Mouse (Mus musculus) liver, embryonic 14.5 days (tissue): Measurements from ENCODE around the gene Nolc1. TPM values are rescaled to one million over a fixed set of nuclear protein-coding genes. Genes with fewer than 3 reads are reported as not detected.

Experiments
- ATAC-seq: fragments of 200-750 bp; cut with Nextera tagmentation; 2 replicates; pipeline ENCODE4 v1.8.0; 2017; ENCODE audit warnings: moderate number of reproducible peaks, mild to moderate bottlenecking, moderate library complexity; ENCODE audit not compliant: insufficient read depth
- DNase-seq, 3 experiments: peaks; one replicate each; pipeline ENCODE4 v3.0.0-alpha.2; 2012 to 2013; ENCODE audit warnings: low read depth in 3 of 3, low spot score in 3 of 3
- H3K27ac ChIP-seq: fragments of 300-500 bp; sonication (generic); 2 replicates; pipeline ENCODE4 v1.5.1; 2014; ENCODE audit warnings: moderate library complexity, mild to moderate bottlenecking, control low read depth, inconsistent platforms
- H3K27me3 ChIP-seq: fragments of 300-500 bp; sonication (generic); 2 replicates; pipeline ENCODE4 v1.6.1; 2014; ENCODE audit warnings: mild to moderate bottlenecking, low read length, moderate library complexity; ENCODE audit not compliant: control insufficient read depth, insufficient read depth
- H3K36me3 ChIP-seq: fragments of 300-500 bp; sonication (generic); replicated peaks from 2 replicates; pipeline ENCODE4 v1.6.1; 2014; ENCODE audit warnings: low read depth; ENCODE audit not compliant: control insufficient read depth, insufficient read depth
- H3K4me1 ChIP-seq, 2 experiments: fragments of 200-500 bp in 1 of 2; fragments of 300-500 bp in 1 of 2; sonication (generic) in 1 of 2; replicated peaks; 2 replicates each; pipeline ENCODE4 v1.6.1; 2012 to 2014; ENCODE audit warnings: antibody characterized with exemption in 1 of 2, inconsistent platforms in 1 of 2, low read length in 1 of 2; ENCODE audit not compliant: control insufficient read depth in 2 of 2, insufficient read depth in 2 of 2
- H3K4me2 ChIP-seq: fragments of 300-500 bp; sonication (generic); 2 replicates; pipeline ENCODE4 v1.6.1; 2014; ENCODE audit warnings: low read depth, mild to moderate bottlenecking, control low read depth, moderate library complexity
- H3K4me3 ChIP-seq, 2 experiments: fragments of 200-500 bp in 1 of 2; fragments of 300-500 bp in 1 of 2; sonication (generic) in 1 of 2; 2 replicates each; pipeline ENCODE4 v1.5.1; 2012 to 2014; ENCODE audit warnings: low read depth in 2 of 2, low read length in 2 of 2, mild to moderate bottlenecking in 2 of 2, control low read depth in 1 of 2, inconsistent platforms in 1 of 2, moderate library complexity in 1 of 2; ENCODE audit not compliant: insufficient read depth in 1 of 2
- H3K9ac ChIP-seq: fragments of 300-500 bp; sonication (generic); replicated peaks from 2 replicates; pipeline ENCODE4 v1.6.1; 2014; ENCODE audit warnings: mild to moderate bottlenecking, control low read depth, moderate library complexity
- H3K9me3 ChIP-seq: fragments of 300-500 bp; sonication (generic); 2 replicates; pipeline ENCODE4 v1.6.1; 2016; ENCODE audit warnings: low read length, mixed read lengths; ENCODE audit not compliant: control insufficient read depth
- CTCF ChIP-seq: IDR thresholded peaks from 2 replicates; pipeline ENCODE4 v1.5.1; 2016; ENCODE audit warnings: antibody characterized with exemption, low read depth, control low read depth
- EP300 ChIP-seq: IDR thresholded peaks from 2 replicates; pipeline ENCODE4 v1.6.1; 2016; ENCODE audit warnings: antibody characterized with exemption, low read depth
- WGBS: fragments of 180-500 bp; shearing (Covaris S2); extraction: QIAGEN DNeasy Blood & Tissue Kit; methylation state at CpG from one replicate; pipeline ENCODE4 v1.1.7; 2014; ENCODE audit not compliant: insufficient replicate concordance; 5-methylcytosine and 5-hydroxymethylcytosine counted together
- polyA plus RNA-seq, 2 experiments: library from polyadenylated mRNA; depleted of rRNA in 1 of 2; stranded (reverse) in 1 of 2; unstranded in 1 of 2; fragments of >200 nt; fragmentation: Nextera tagmentation in 1 of 2; extraction: Ambion mirVana in 1 of 2; gene quantifications; 2 replicates each; pipeline versions ENCODE4 v1.2.1 to v1.2.3; 2012 to 2014

Gene Nolc1
- polyA plus RNA-seq, 2 experiments = 55.0 to 63.9 TPM

DNA sequence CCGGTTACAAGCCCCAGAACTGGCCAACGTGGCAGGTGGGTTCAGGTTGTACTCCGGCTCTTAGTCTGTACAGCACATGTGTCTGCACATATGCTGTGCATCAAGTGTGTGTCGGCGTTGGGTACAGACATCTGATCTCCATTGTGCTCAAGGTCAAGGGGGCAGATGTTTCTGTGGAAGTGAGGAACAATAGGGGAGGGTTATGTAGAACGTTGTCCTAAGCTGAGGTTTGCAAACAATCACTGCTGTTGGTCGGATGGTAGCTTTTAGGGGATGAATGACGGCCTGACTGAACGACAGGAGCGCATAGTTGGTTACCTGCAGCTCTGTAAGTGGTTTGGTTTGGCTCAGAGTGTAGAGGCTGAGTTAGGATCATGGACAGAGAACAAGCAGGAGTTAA is 7.6 kb upstream of the Nolc1 start:
- peaks cover 90% of the 10 kb centered on the region for H3K36me3 ChIP-seq
- no peaks in the 10 kb centered on the region for H3K9me3 ChIP-seq
- WGBS = 83% methylated on average over 10 of the region's 10 CpGs
- H3K27me3 ChIP-seq = no peaks in the 10 kb centered on the region
- no peak overlapping the region for H3K4me2 ChIP-seq
- H3K4me3 ChIP-seq = no peak overlapping the region
- TF ChIP-seq EP300 (no peak), CTCF (no peak)
- DNase-seq (no peak), ATAC-seq (no peak)
- H3K4me1 ChIP-seq = no peaks in the 10 kb centered on the region; a peak in 1 of 4 replicates
- H3K9ac ChIP-seq = no peak overlapping the region
- no peak overlapping the region for H3K27ac ChIP-seq

DNA sequence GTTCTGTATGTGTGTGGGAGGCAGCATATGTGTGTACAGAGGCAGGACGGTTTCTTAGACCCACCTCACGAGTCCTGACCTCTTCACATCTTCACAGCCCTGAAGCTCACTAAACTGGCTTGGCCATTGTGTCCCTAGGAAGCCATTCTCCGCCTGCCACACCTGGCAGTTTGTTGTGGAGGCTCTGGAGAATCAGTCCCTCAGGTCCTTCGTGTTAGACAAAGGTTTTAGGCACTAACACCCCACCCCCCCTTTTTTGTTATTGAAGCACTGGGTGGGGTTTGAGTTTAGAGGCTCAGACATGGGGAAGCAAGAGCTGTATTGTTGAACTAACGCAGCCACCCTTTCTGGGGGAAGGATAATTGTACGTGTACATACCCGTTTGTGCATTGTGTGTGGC is 2.4 kb upstream of the Nolc1 start:
- ATAC-seq (no peak), DNase-seq (no peak)
- Histone ChIP-seq H3K4me2 (no peak overlapping the region), H3K4me3 (no peak overlapping the region), H3K9ac (no peak overlapping the region), H3K4me1 (peaks cover 20 to 33% of the 10 kb centered on the region in 2 experiments), H3K27ac (peak overlapping the region; percentile 78; the same call in 1 of the 2 replicates), H3K9me3 (no peaks in the 10 kb centered on the region), H3K27me3 (no peaks in the 10 kb centered on the region), H3K36me3 (peaks cover 46% of the 10 kb centered on the region)
- WGBS = 69% methylated on average over 7 of the region's 7 CpGs
- TF ChIP-seq EP300 = no peak
- TF ChIP-seq CTCF = no peak

DNA sequence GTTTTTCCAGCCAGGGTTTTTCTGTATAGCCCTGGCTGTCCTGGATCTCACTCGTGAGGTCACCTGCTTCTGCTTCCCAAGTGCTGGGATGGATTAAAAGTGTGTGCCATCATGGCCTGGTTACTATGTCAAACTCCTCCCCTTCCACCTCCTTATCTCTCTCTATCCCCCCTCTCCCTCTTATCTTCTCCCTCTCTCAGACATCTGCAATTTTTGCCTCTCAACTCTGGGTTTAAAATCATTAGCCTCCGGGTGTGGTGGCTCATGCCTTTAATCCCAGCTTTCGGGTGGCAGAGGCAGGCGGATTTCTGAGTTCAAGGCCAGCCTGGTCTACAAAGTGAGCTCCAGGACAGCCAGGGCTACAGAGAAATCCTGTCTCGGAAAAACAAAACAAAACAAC is 1.4 kb upstream of the Nolc1 start:
- Histone ChIP-seq H3K4me1 (peaks cover 20 to 33% of the 10 kb centered on the region in 2 experiments), H3K36me3 (peaks cover 47% of the 10 kb centered on the region), H3K9ac (no peak overlapping the region; the same call in 1 of the 2 replicates), H3K27me3 (no peaks in the 10 kb centered on the region), H3K27ac (peak overlapping the region; percentile 78), H3K9me3 (no peaks in the 10 kb centered on the region), H3K4me3 (no peak overlapping the region), H3K4me2 (peak overlapping the region; percentile 16; the same call in 1 of the 2 replicates)
- TF ChIP-seq EP300 (peak; percentile 51; the same call in 1 of the 2 replicates), CTCF (no peak)
- DNase-seq (peak in 1 of 3 experiments; percentile 65), ATAC-seq (peak; percentile 32; the same call in 1 of the 2 replicates)
- WGBS = 40% methylated on average over 5 of the region's 5 CpGs

DNA sequence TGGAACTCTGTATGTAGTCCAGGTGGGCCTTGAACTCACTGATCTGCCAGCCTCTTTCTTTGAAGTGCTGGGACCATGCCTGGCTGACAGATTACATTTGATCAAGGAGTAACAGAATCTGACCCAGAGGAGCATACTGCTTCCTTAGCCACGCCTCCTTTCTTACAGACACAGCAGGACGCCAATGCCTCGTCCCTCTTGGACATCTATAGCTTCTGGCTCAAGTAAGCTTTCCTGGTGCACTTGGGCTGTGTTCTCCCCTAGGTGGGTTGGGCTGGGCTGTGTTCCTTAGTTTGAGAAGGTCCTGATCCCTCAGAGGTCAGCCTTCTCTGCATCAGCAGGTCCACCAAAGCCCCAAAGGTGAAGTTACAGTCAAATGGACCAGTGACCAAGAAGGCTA is 2.9 kb downstream of the Nolc1 start:
- no peak for ATAC-seq

DNA sequence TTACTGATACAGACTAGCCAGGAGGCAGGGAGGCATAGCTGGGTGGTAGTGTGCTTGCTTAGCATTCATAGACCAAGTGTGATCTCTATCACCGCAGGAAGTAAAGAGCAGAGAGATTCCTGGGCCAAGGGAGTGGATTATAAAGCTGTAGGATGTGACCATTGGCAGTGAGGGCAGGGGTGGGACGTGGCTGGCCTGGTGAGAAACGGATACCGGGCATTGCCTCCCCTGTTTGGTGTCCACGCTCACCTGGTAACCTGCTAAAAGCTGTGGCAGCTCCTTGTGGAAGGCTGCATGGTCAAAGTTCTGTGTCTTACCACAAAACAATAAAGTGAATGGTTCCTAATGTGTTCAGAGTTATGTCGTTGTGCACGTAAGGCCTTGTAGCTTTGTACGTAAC is 9.5 kb downstream of the Nolc1 start:
- WGBS = 83% methylated on average over 8 of the region's 8 CpGs
- H3K4me3 ChIP-seq = no peak overlapping the region
- no peak for TF ChIP-seq CTCF
- no peak for TF ChIP-seq EP300
- no peak overlapping the region for H3K27ac ChIP-seq
- H3K36me3 ChIP-seq = peaks cover 50% of the 10 kb centered on the region
- H3K27me3 ChIP-seq = no peaks in the 10 kb centered on the region
- H3K9ac ChIP-seq = no peak overlapping the region
- no peaks in the 10 kb centered on the region for H3K9me3 ChIP-seq
- ATAC-seq = no peak
- no peaks in the 10 kb centered on the region; a peak in 1 of 4 replicates for H3K4me1 ChIP-seq
- DNase-seq = no peak
- H3K4me2 ChIP-seq = no peak overlapping the region

More for the DNA sequence above, 2.9 kb downstream of the Nolc1 start:
- 70% methylated on average over 3 of the region's 3 CpGs for WGBS
- H3K4me1 ChIP-seq = peaks cover 20 to 30% of the 10 kb centered on the region in 2 experiments
- TF ChIP-seq EP300 (no peak), CTCF (no peak)
- H3K4me3 ChIP-seq = no peak overlapping the region
- no peak overlapping the region for H3K4me2 ChIP-seq
- no peaks in the 10 kb centered on the region for H3K27me3 ChIP-seq
- H3K27ac ChIP-seq = no peak overlapping the region
- peaks cover 55% of the 10 kb centered on the region for H3K36me3 ChIP-seq
- no peaks in the 10 kb centered on the region for H3K9me3 ChIP-seq
- no peak overlapping the region for H3K9ac ChIP-seq
- DNase-seq = no peak
